Mouse (Mus musculus): ENCODE results near the gene Prkg2. TPM values are rescaled to one million over a fixed set of nuclear protein-coding genes. Genes with fewer than 3 reads are reported as not detected.
A peak's percentile ranks its signal among the peaks of the same experiment; 100 is the strongest.

The Prkg2 gene
- total RNA-seq (2012; rRNA removed): 0.53 and 1.8 TPM in 2 replicates

GRCm38 (mm10) chr5:99036596-99037441 lies at the start of gene Prkg2:
Gene Prkg2 (minus strand): TSS chr5:99037351.
- H3K9ac ChIP-seq (ENCODE audit: insufficient read depth, low read depth, low read length, poor library complexity, severe bottlenecking): peak within 1 kb of the TSS; percentile 42
- TF ChIP-seq ZC3H11A (IDR thresholded peaks at IDR 0.05; ENCODE audit: borderline replicate concordance, low read depth, low read length) (no peak), MAFK (IDR thresholded peaks at IDR 0.05; ENCODE audit: insufficient read depth, low read depth, low read length) (no peak), CHD2 (IDR thresholded peaks at IDR 0.05; ENCODE audit: low read depth, low read length) (no peak), ZNF384 (IDR thresholded peaks at IDR 0.05; ENCODE audit: low read depth, low read length) (no peak), HCFC1 (IDR thresholded peaks at IDR 0.05; ENCODE audit: borderline replicate concordance, insufficient read depth, low read length) (no peak)
- H3K4me3 ChIP-seq (ENCODE audit: insufficient read depth in 1 of 2, low read depth in 1 of 2, low read length in 2 of 2, poor library complexity in 1 of 2, severe bottlenecking in 1 of 2): peak within 1 kb of the TSS; percentile 65 to 72
- no peaks in the 10 kb centered on the region for H3K36me3 ChIP-seq (ENCODE audit: control insufficient read depth, insufficient read depth, low read length, poor library complexity, severe bottlenecking)
- no peaks in the 10 kb centered on the region for H3K9me3 ChIP-seq (ENCODE audit: control insufficient read depth, insufficient read depth, low read depth, low read length)
- no peak within 1 kb of the TSS for H3K27ac ChIP-seq (ENCODE audit: insufficient read depth, low read depth, low read length, poor library complexity, severe bottlenecking)
- DNase-seq (ENCODE audit: low read depth, low spot score): peak; percentile 28
- in situ Hi-C loops (cut with MboI; ENCODE audit: low sequenced_read_pairs in 2 of 2, unreplicated experiment in 2 of 2): no loop called here
- H3K4me1 ChIP-seq (ENCODE audit: control insufficient read depth in 2 of 2, insufficient read depth in 2 of 2, low read length in 2 of 2, poor library complexity in 1 of 2): 0 out of 4 replicates have a peak, but pooled peaks cover 0 to 2% of the 10 kb centered on the region in 2 experiments

- Histone ChIP-seq H3K9me3 (ENCODE audit: control insufficient read depth, insufficient read depth, low read depth, low read length) (no peaks in the 10 kb centered on the region), H3K4me1 (ENCODE audit: control insufficient read depth in 2 of 2, insufficient read depth in 2 of 2, low read length in 2 of 2, poor library complexity in 1 of 2) (no peaks in the 10 kb centered on the region), H3K4me3 (ENCODE audit: insufficient read depth in 1 of 2, low read depth in 1 of 2, low read length in 2 of 2, poor library complexity in 1 of 2, severe bottlenecking in 1 of 2) (no peak overlapping the region), H3K36me3 (ENCODE audit: control insufficient read depth, insufficient read depth, low read length, poor library complexity, severe bottlenecking) (no peaks in the 10 kb centered on the region), H3K9ac (ENCODE audit: insufficient read depth, low read depth, low read length, poor library complexity, severe bottlenecking) (no peak overlapping the region), H3K27ac (ENCODE audit: insufficient read depth, low read depth, low read length, poor library complexity, severe bottlenecking) (no peak overlapping the region)
- no peak for DNase-seq (ENCODE audit: low read depth, low spot score)
- TF ChIP-seq MAFK (IDR thresholded peaks at IDR 0.05; ENCODE audit: insufficient read depth, low read depth, low read length) (no peak), ZNF384 (IDR thresholded peaks at IDR 0.05; ENCODE audit: low read depth, low read length) (no peak), HCFC1 (IDR thresholded peaks at IDR 0.05; ENCODE audit: borderline replicate concordance, insufficient read depth, low read length) (no peak), ZC3H11A (IDR thresholded peaks at IDR 0.05; ENCODE audit: borderline replicate concordance, low read depth, low read length) (no peak), CHD2 (IDR thresholded peaks at IDR 0.05; ENCODE audit: low read depth, low read length) (no peak)
- in situ Hi-C loops (cut with MboI; ENCODE audit: low sequenced_read_pairs in 2 of 2, unreplicated experiment in 2 of 2): no loop called here
Measured at GRCm38 (mm10) chr5:99083955-99084354, 46.8 kb upstream of the Prkg2 start.

- DNase-seq (ENCODE audit: low read depth, low spot score): no peak
- Histone ChIP-seq H3K36me3 (ENCODE audit: control insufficient read depth, insufficient read depth, low read length, poor library complexity, severe bottlenecking) (no peaks in the 10 kb centered on the region), H3K9me3 (ENCODE audit: control insufficient read depth, insufficient read depth, low read depth, low read length) (no peaks in the 10 kb centered on the region), H3K9ac (ENCODE audit: insufficient read depth, low read depth, low read length, poor library complexity, severe bottlenecking) (no peak overlapping the region), H3K4me1 (ENCODE audit: control insufficient read depth in 2 of 2, insufficient read depth in 2 of 2, low read length in 2 of 2, poor library complexity in 1 of 2) (no peaks in the 10 kb centered on the region), H3K27ac (ENCODE audit: insufficient read depth, low read depth, low read length, poor library complexity, severe bottlenecking) (no peak overlapping the region), H3K4me3 (ENCODE audit: insufficient read depth in 1 of 2, low read depth in 1 of 2, low read length in 2 of 2, poor library complexity in 1 of 2, severe bottlenecking in 1 of 2) (no peak overlapping the region)
- in situ Hi-C loops (cut with MboI; ENCODE audit: low sequenced_read_pairs in 2 of 2, unreplicated experiment in 2 of 2): no loop called here
- no peak for TF ChIP-seq MAFK (IDR thresholded peaks at IDR 0.05; ENCODE audit: insufficient read depth, low read depth, low read length)
Measured at GRCm38 (mm10) chr5:99078375-99078774, 41.2 kb upstream of the Prkg2 start.

- Histone ChIP-seq H3K36me3 (ENCODE audit: control insufficient read depth, insufficient read depth, low read length, poor library complexity, severe bottlenecking) (no peaks in the 10 kb centered on the region), H3K4me1 (ENCODE audit: control insufficient read depth in 2 of 2, insufficient read depth in 2 of 2, low read length in 2 of 2, poor library complexity in 1 of 2) (no peaks in the 10 kb centered on the region), H3K4me3 (ENCODE audit: insufficient read depth in 1 of 2, low read depth in 1 of 2, low read length in 2 of 2, poor library complexity in 1 of 2, severe bottlenecking in 1 of 2) (no peak overlapping the region), H3K9me3 (ENCODE audit: control insufficient read depth, insufficient read depth, low read depth, low read length) (no peaks in the 10 kb centered on the region), H3K27ac (ENCODE audit: insufficient read depth, low read depth, low read length, poor library complexity, severe bottlenecking) (no peak overlapping the region), H3K9ac (ENCODE audit: insufficient read depth, low read depth, low read length, poor library complexity, severe bottlenecking) (no peak overlapping the region)
- in situ Hi-C loops (cut with MboI; ENCODE audit: low sequenced_read_pairs in 2 of 2, unreplicated experiment in 2 of 2): no loop called here
- TF ChIP-seq ZC3H11A (IDR thresholded peaks at IDR 0.05; ENCODE audit: borderline replicate concordance, low read depth, low read length) (no peak), HCFC1 (IDR thresholded peaks at IDR 0.05; ENCODE audit: borderline replicate concordance, insufficient read depth, low read length) (no peak), ZNF384 (IDR thresholded peaks at IDR 0.05; ENCODE audit: low read depth, low read length) (no peak), CHD2 (IDR thresholded peaks at IDR 0.05; ENCODE audit: low read depth, low read length) (no peak), MAFK (IDR thresholded peaks at IDR 0.05; ENCODE audit: insufficient read depth, low read depth, low read length) (no peak)
- no peak for DNase-seq (ENCODE audit: low read depth, low spot score)
Measured at GRCm38 (mm10) chr5:99068391-99068790, 31.2 kb upstream of the Prkg2 start.
